Mouse (Mus musculus) CH12.LX (cell line): ENCODE data around the gene Cep55. TPM values are rescaled to one million over a fixed set of nuclear protein-coding genes. Genes with fewer than 3 reads are reported as not detected.

Source experiments
- DNase-seq: peaks from one replicate; pipeline ENCODE4 v3.0.0-alpha.2; 2013; ENCODE audit errors: extremely low read depth
- H3K27ac ChIP-seq: 2 replicates; pipeline ENCODE4 v1.5.1; 2012; ENCODE audit warnings: low read depth, mild to moderate bottlenecking, control low read depth, moderate library complexity; ENCODE audit not compliant: insufficient read depth
- H3K27me3 ChIP-seq: replicated peaks from 2 replicates; pipeline ENCODE3; 2012; ENCODE audit warnings: inconsistent platforms
- H3K36me3 ChIP-seq, 2 experiments: replicated peaks in 1 of 2; 2 replicates each; pipeline versions ENCODE3 to v1.6.1; 2012; ENCODE audit warnings: inconsistent platforms in 1 of 2, low read length in 1 of 2, mild to moderate bottlenecking in 1 of 2, mixed read lengths in 1 of 2, moderate library complexity in 1 of 2; ENCODE audit not compliant: control insufficient read depth in 1 of 2, insufficient read depth in 1 of 2
- H3K4me1 ChIP-seq, 2 experiments: 2 replicates each; pipeline ENCODE4 v1.6.1; 2012; ENCODE audit warnings: inconsistent platforms in 1 of 2, moderate library complexity in 1 of 2; ENCODE audit not compliant: insufficient read depth in 2 of 2, control insufficient read depth in 1 of 2
- H3K4me2 ChIP-seq: 2 replicates; pipeline ENCODE4 v1.6.1; 2012; ENCODE audit warnings: low read depth, mild to moderate bottlenecking, control low read depth; ENCODE audit not compliant: poor library complexity, insufficient read depth, severe bottlenecking
- H3K4me3 ChIP-seq, 3 experiments: fragments of 150-350 bp in 1 of 3; sonication (generic) in 1 of 3; replicated peaks in 1 of 3; 2 replicates each; pipeline versions ENCODE3 to v1.5.1; 2011 to 2012; ENCODE audit warnings: low read depth in 2 of 3, low read length in 2 of 3, mild to moderate bottlenecking in 2 of 3, moderate library complexity in 2 of 3, control low read depth in 1 of 3, improper control_type of control experiment in 1 of 3, inconsistent platforms in 1 of 3, mixed read lengths in 1 of 3; ENCODE audit not compliant: poor library complexity in 1 of 3
- H3K79me2 ChIP-seq: replicated peaks from 2 replicates; pipeline ENCODE4 v1.6.1; 2012; ENCODE audit warnings: mild to moderate bottlenecking, moderate library complexity; ENCODE audit not compliant: control insufficient read depth, poor library complexity, insufficient read depth, severe bottlenecking; ENCODE audit errors: extremely low read depth
- H3K9ac ChIP-seq: 2 replicates; pipeline ENCODE4 v1.6.1; 2012; ENCODE audit warnings: low read depth, mild to moderate bottlenecking, control low read depth, moderate library complexity; ENCODE audit not compliant: insufficient read depth
- H3K9me3 ChIP-seq: replicated peaks from 2 replicates; pipeline ENCODE3; 2012; ENCODE audit warnings: low read length, inconsistent platforms, mixed read lengths
- BHLHE40 ChIP-seq: IDR thresholded peaks from 2 replicates; pipeline ENCODE4 v1.6.1; 2011; ENCODE audit warnings: mild to moderate bottlenecking, low read depth, low read length, improper control_type of control experiment
- CHD2 ChIP-seq: IDR thresholded peaks from 2 replicates; pipeline ENCODE4 v1.6.1; 2011; ENCODE audit warnings: low read length, improper control_type of control experiment
- CTCF ChIP-seq, 2 experiments: IDR thresholded peaks in 1 of 2; conservative IDR thresholded peaks in 1 of 2; 2 replicates each; pipeline ENCODE4 v1.5.1; 2011 to 2012; ENCODE audit warnings: low read depth in 2 of 2, low read length in 2 of 2, improper control_type of control experiment in 1 of 2, inconsistent platforms in 1 of 2, mild to moderate bottlenecking in 1 of 2, moderate library complexity in 1 of 2
- EP300 ChIP-seq: IDR thresholded peaks from 2 replicates; pipeline ENCODE4 v1.6.1; 2011; ENCODE audit warnings: low read length, improper control_type of control experiment
- ETS1 ChIP-seq: conservative IDR thresholded peaks from 2 replicates; pipeline ENCODE4 v1.6.1; 2012; ENCODE audit warnings: low read depth, mild to moderate bottlenecking, inconsistent platforms, low read length, improper control_type of control experiment, moderate library complexity
- GABPA ChIP-seq: IDR thresholded peaks from 2 replicates; pipeline ENCODE4 v1.6.1; 2012; ENCODE audit warnings: low read depth, low read length, improper control_type of control experiment, inconsistent platforms; ENCODE audit not compliant: insufficient replicate concordance
- HCFC1 ChIP-seq: IDR thresholded peaks from 2 replicates; pipeline ENCODE4 v1.6.1; 2012; ENCODE audit warnings: low read depth, mild to moderate bottlenecking, inconsistent platforms, low read length, improper control_type of control experiment
- JUN ChIP-seq: IDR thresholded peaks from 2 replicates; pipeline ENCODE4 v1.6.1; 2011; ENCODE audit warnings: low read depth, mild to moderate bottlenecking, low read length, improper control_type of control experiment, moderate library complexity; ENCODE audit not compliant: insufficient read depth
- JUND ChIP-seq: conservative IDR thresholded peaks from 2 replicates; pipeline ENCODE4 v1.6.1; 2011; ENCODE audit warnings: low read depth, low read length, improper control_type of control experiment
- MAFK ChIP-seq: IDR thresholded peaks from 2 replicates; pipeline ENCODE4 v1.6.1; 2011; ENCODE audit warnings: low read length, improper control_type of control experiment; ENCODE audit not compliant: insufficient replicate concordance
- MAX ChIP-seq: IDR thresholded peaks from 2 replicates; pipeline ENCODE4 v1.6.1; 2011; ENCODE audit warnings: low read length, improper control_type of control experiment
- MXI1 ChIP-seq: IDR thresholded peaks from 2 replicates; pipeline ENCODE4 v1.6.1; 2011; ENCODE audit warnings: mild to moderate bottlenecking, low read depth, low read length, improper control_type of control experiment
- MYC ChIP-seq: IDR thresholded peaks from 2 replicates; pipeline ENCODE4 v1.6.1; 2011; ENCODE audit warnings: low read depth, mild to moderate bottlenecking, improper control_type of control experiment, low read length
- RAD21 ChIP-seq: IDR thresholded peaks from 2 replicates; pipeline ENCODE4 v1.6.1; 2011; ENCODE audit warnings: low read depth, mild to moderate bottlenecking, low read length, improper control_type of control experiment, moderate library complexity
- SIN3A ChIP-seq: IDR thresholded peaks from 2 replicates; pipeline ENCODE4 v1.6.1; 2012; ENCODE audit warnings: low read length, improper control_type of control experiment, inconsistent platforms
- TBP ChIP-seq: conservative IDR thresholded peaks from 2 replicates; pipeline ENCODE4 v1.6.1; 2011; ENCODE audit warnings: low read depth, low read length, improper control_type of control experiment
- TCF12 ChIP-seq: IDR thresholded peaks from 2 replicates; pipeline ENCODE4 v1.6.1; 2014; ENCODE audit warnings: low read depth, mild to moderate bottlenecking, inconsistent platforms, low read length, improper control_type of control experiment
- USF1 ChIP-seq: IDR thresholded peaks from 2 replicates; pipeline ENCODE4 v1.6.1; 2014; ENCODE audit warnings: low read depth, mild to moderate bottlenecking, inconsistent platforms, low read length, improper control_type of control experiment
- USF2 ChIP-seq: conservative IDR thresholded peaks from 2 replicates; pipeline ENCODE4 v1.6.1; 2011; ENCODE audit warnings: low read depth, low read length, improper control_type of control experiment
- ZC3H11A ChIP-seq: IDR thresholded peaks from 2 replicates; pipeline ENCODE4 v1.6.1; 2012; ENCODE audit warnings: low read depth, mild to moderate bottlenecking, inconsistent platforms, low read length, improper control_type of control experiment
- ZMIZ1 ChIP-seq: IDR thresholded peaks from 2 replicates; pipeline ENCODE4 v1.6.1; 2012; ENCODE audit warnings: low read depth, mild to moderate bottlenecking, inconsistent platforms, low read length, improper control_type of control experiment
- ZNF384 ChIP-seq: IDR thresholded peaks from 2 replicates; pipeline ENCODE4 v1.6.1; 2012; ENCODE audit warnings: low read depth, low read length, improper control_type of control experiment, inconsistent platforms
- dilution Hi-C: fragments of 300-500 bp; cut with MboI; formaldehyde crosslinking; loops from 2 replicates; pipeline ENCODE4 v1.14.3; 2020; ENCODE audit warnings: low sequenced_read_pairs; ENCODE audit not compliant: extremely low pct_unique_long_range_greater_than_20kb, extremely low pct_ligation_motif_present
- in situ Hi-C: fragments of 300-500 bp; cut with MboI; formaldehyde crosslinking; loops from 3 replicates; pipeline ENCODE4 v1.14.3; 2019; ENCODE audit warnings: low sequenced_read_pairs, low pct_ligation_motif_present, low pct_unique_long_range_greater_than_20kb, mixed read lengths
- polyA plus RNA-seq: library from polyadenylated mRNA; unstranded; fragments of >175 nt; gene quantifications from 2 replicates; pipeline ENCODE4 v1.2.1, GENCODE M21; 2012; ENCODE audit warnings: low read depth; ENCODE audit not compliant: insufficient read length
- total RNA-seq, 2 experiments: library from RNA; depleted of rRNA; stranded (reverse); fragments of 300-350 nt in 1 of 2; fragments of >200 nt in 1 of 2; gene quantifications; 2 replicates each; pipeline ENCODE4 v1.2.3; 2012 to 2014

Gene Cep55
- total and polyA plus RNA-seq, 3 experiments: 29.6 to 76.2 (median 64.2) TPM

DNA sequence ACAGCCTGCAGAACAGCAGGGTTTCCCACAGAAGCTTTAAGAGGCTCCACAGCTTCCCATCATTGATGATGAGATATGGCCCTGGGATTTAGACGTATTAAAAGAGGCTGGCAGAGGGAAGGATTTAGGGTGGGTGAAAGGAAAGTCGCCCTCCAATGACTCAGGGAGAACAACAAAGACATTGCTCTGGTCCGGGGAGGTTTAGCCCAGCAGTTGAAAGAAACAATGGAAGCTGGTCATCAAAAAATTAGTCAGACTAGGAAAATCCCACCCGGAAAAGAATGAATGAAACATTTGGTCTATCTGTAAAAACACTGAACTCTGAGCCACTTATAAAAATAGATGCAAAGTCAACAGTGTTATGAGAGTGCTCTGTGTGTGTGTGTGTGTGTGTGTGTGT, 31.2 kb upstream of the Cep55 start:
- no peak overlapping the region for H3K27ac ChIP-seq

DNA sequence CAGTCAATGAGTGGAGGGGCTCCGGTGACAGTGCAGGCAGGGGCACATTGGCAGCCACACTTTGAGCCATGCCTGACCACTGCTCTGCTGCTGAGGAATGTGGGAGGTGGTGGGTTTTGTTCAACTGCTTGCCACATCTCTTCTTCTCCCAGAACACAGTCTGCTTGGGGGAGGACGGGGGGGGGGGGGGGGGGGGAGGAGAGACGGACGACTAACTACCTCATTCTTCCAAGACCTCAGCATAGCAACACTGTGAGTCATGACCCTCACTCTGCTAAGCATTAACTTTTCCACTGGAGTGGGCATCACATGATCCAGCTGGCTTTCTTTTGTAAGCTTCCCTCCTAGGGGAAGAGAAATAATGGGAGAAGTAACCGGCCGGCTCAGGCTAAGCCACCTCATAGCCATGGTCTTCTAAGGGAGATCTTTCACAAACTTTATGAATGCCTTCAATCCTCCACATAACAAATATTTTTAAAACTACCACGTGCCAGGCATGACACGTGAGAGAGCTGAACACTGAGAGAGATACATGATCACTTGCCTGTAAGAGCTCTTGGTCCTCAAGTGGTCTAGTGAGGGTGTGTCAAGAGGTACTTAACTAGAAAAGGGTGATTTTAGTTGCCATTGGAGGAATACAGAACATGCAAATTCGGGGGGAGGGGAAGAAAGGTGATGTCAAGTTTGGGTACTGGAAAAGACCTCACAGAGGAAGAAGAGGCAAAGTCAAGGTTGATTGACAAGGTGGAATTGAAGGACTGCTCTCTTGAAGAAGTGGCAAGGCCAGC, 29.4 kb upstream of the Cep55 start:
- peak overlapping the region in 1 of 3 experiments; percentile 25 for H3K4me3 ChIP-seq

More for the DNA sequence above, 31.2 kb upstream of the Cep55 start:
- in situ Hi-C loops: no loop called here
- no peaks in the 10 kb centered on the region for H3K79me2 ChIP-seq
- no peak for DNase-seq
- peaks cover 21 to 75% of the 10 kb centered on the region in 2 experiments for H3K4me1 ChIP-seq
- H3K27me3 ChIP-seq: no peaks in the 10 kb centered on the region
- H3K36me3 ChIP-seq: peaks cover 0 to 2% of the 10 kb centered on the region in 2 experiments
- no peak overlapping the region for H3K9ac ChIP-seq
- H3K9me3 ChIP-seq: no peaks in the 10 kb centered on the region
- TF ChIP-seq GABPA: no peak
- TF ChIP-seq JUN: no peak
- no peak for TF ChIP-seq SIN3A
- TF ChIP-seq ZMIZ1: no peak
- TF ChIP-seq CHD2: no peak
- TF ChIP-seq USF2: no peak
- TF ChIP-seq, all 38 proteins: peak for 0
- dilution Hi-C loops: no loop called here
- no peak overlapping the region for H3K4me2 ChIP-seq
- H3K4me3 ChIP-seq: no peak overlapping the region

DNA sequence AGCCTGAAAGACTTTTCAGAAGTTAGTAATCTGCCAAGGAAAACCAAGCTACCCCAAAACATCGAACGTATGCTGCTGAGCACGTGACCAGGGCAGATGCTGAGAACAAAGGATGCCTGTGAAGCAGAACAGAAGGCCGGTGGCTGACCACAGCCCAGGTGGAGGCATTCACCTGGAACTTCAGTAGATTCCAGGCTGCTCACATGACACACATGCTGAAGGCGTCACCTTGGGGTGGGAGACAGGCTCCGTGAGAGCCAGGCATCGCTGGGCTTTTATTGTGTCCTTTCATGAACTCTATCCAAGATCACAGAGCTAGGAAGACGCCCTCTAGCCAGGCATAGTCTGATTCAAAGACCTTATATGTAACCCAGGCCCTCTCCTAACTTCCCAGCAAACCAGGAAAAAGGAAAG, 28.6 kb upstream of the Cep55 start:
- TF ChIP-seq BHLHE40 (peak; percentile 97), EP300 (peak; percentile 84), HCFC1 (no peak), TBP (no peak), USF2 (peak; percentile 87), MAX (peak; percentile 93), ETS1 (peak; percentile 93), TCF12 (peak; percentile 95), CTCF (conservative IDR thresholded peaks at IDR 0.05 in 1 of 2, IDR thresholded peaks at IDR 0.05 in 1 of 2; ENCODE audit: low read depth in 2 of 2, low read length in 2 of 2) (no peak), USF1 (peak; percentile 84), MXI1 (no peak), MYC (peak; percentile 79; the same call in 1 of the 2 replicates), SIN3A (peak; percentile 10; the same call in 1 of the 2 replicates), ZNF384 (no peak)
- peak overlapping the region in 1 of 3 experiments; percentile 23 for H3K4me3 ChIP-seq
- H3K27me3 ChIP-seq: no peaks in the 10 kb centered on the region
- DNase-seq: peak; percentile 86
- peak overlapping the region; percentile 51 for H3K4me2 ChIP-seq
- peaks cover 24 to 87% of the 10 kb centered on the region in 2 experiments for H3K4me1 ChIP-seq
- peaks cover 0 to 2% of the 10 kb centered on the region in 2 experiments for H3K36me3 ChIP-seq
- in situ Hi-C loops (no loop called here), dilution Hi-C loops (no loop called here)
- H3K27ac ChIP-seq: no peak overlapping the region
- H3K9ac ChIP-seq: no peak overlapping the region
- H3K9me3 ChIP-seq: no peaks in the 10 kb centered on the region
- no peaks in the 10 kb centered on the region for H3K79me2 ChIP-seq

More for the DNA sequence above, 29.4 kb upstream of the Cep55 start:
- H3K9ac ChIP-seq: no peak overlapping the region
- TF ChIP-seq JUND (no peak), MYC (no peak), JUN (no peak), MAFK (no peak), CTCF (conservative IDR thresholded peaks at IDR 0.05 in 1 of 2, IDR thresholded peaks at IDR 0.05 in 1 of 2; ENCODE audit: low read depth in 2 of 2, low read length in 2 of 2) (no peak), MXI1 (no peak), ETS1 (no peak; the same call in 1 of the 2 replicates), USF1 (no peak), RAD21 (no peak), ZC3H11A (no peak), BHLHE40 (peak; percentile 92), HCFC1 (peak; percentile 21; the same call in 1 of the 2 replicates), TBP (0 out of 2 replicates have a peak, but pooled peaks have one; percentile 15)
- in situ Hi-C loops (no loop called here), dilution Hi-C loops (no loop called here)
- no peaks in the 10 kb centered on the region for H3K27me3 ChIP-seq
- peak; percentile 81 for DNase-seq
- H3K79me2 ChIP-seq: no peaks in the 10 kb centered on the region
- peaks cover 0 to 2% of the 10 kb centered on the region in 2 experiments for H3K36me3 ChIP-seq
- H3K4me1 ChIP-seq: peaks cover 25 to 85% of the 10 kb centered on the region in 2 experiments
- H3K27ac ChIP-seq: no peak overlapping the region
- peak overlapping the region; percentile 51 for H3K4me2 ChIP-seq
- H3K9me3 ChIP-seq: no peaks in the 10 kb centered on the region
